Mouse (Mus musculus): ENCODE measurements around the gene Isx. TPM values are rescaled to one million over a fixed set of nuclear protein-coding genes. Genes with fewer than 3 reads are reported as not detected.

Isx gene
- not detected in 2 replicates for polyA plus RNA-seq (2011; ENCODE audit: insufficient read depth, insufficient read length, low replicate concordance, missing spikeins)

DNA sequence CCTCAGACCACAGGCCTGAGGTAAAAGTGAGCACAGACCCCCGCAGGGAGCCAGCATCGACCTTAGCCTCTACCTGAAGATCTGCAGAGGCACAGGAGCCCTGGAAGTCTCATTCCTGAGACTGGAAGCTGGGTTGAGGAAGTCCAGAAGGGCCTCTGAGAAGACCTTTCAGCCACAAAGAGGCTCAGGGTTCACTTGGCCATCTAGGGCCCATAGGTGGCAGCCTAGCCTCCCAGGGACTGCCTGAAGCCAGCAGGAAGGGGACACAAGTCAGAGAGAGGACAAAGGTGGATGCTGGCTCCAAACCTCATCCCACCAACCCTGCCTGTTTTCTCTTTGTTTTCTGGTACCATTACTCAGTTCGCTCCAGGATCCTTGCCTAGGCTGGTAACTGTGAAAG, at the start of gene Isx:
Gene Isx (plus strand): TSS at position 234 of the 400 bp plus-strand sequence.
- WGBS, result 74% methylated on average over 3 of the region's 3 CpGs
- H3K4me3 ChIP-seq (replicated peaks; ENCODE audit: control insufficient read depth, low read depth, low read length), result no peak within 1 kb of the TSS
- TF ChIP-seq CTCF (IDR thresholded peaks at IDR 0.05; ENCODE audit: control insufficient read depth, insufficient read depth, low read length) (no peak), POLR2A (IDR thresholded peaks at IDR 0.05; ENCODE audit: borderline replicate concordance, control insufficient read depth, low read depth, low read length) (no peak)
- no peak within 1 kb of the TSS for H3K27ac ChIP-seq (ENCODE audit: control insufficient read depth, insufficient read depth, low read depth, low read length, poor library complexity)
- H3K4me1 ChIP-seq (ENCODE audit: control insufficient read depth, insufficient read depth, low read length), result no peaks in the 10 kb centered on the region

GRCm38 (mm10) chr8:74827689-74828088, 45.3 kb upstream of the Isx start:
- TF ChIP-seq CTCF (IDR thresholded peaks at IDR 0.05; ENCODE audit: control insufficient read depth, insufficient read depth, low read length) (no peak), POLR2A (IDR thresholded peaks at IDR 0.05; ENCODE audit: borderline replicate concordance, control insufficient read depth, low read depth, low read length) (no peak)
- Histone ChIP-seq H3K27ac (ENCODE audit: control insufficient read depth, insufficient read depth, low read depth, low read length, poor library complexity) (no peak overlapping the region), H3K4me3 (replicated peaks; ENCODE audit: control insufficient read depth, low read depth, low read length) (no peak overlapping the region), H3K4me1 (ENCODE audit: control insufficient read depth, insufficient read depth, low read length) (no peaks in the 10 kb centered on the region)
- WGBS, result 54% methylated on average over 3 of the region's 3 CpGs

GRCm38 (mm10) chr8:74831322-74831721, 41.7 kb upstream of the Isx start:
- TF ChIP-seq CTCF (IDR thresholded peaks at IDR 0.05; ENCODE audit: control insufficient read depth, insufficient read depth, low read length) (no peak), POLR2A (IDR thresholded peaks at IDR 0.05; ENCODE audit: borderline replicate concordance, control insufficient read depth, low read depth, low read length) (no peak)
- 79% methylated on average over 5 of the region's 5 CpGs for WGBS
- no peak overlapping the region for H3K4me3 ChIP-seq (replicated peaks; ENCODE audit: control insufficient read depth, low read depth, low read length)
- no peak overlapping the region for H3K27ac ChIP-seq (ENCODE audit: control insufficient read depth, insufficient read depth, low read depth, low read length, poor library complexity)
- no peaks in the 10 kb centered on the region for H3K4me1 ChIP-seq (ENCODE audit: control insufficient read depth, insufficient read depth, low read length)

- Histone ChIP-seq H3K4me1 (ENCODE audit: control insufficient read depth, insufficient read depth, low read length) (no peaks in the 10 kb centered on the region), H3K27ac (ENCODE audit: control insufficient read depth, insufficient read depth, low read depth, low read length, poor library complexity) (no peak overlapping the region), H3K4me3 (replicated peaks; ENCODE audit: control insufficient read depth, low read depth, low read length) (no peak overlapping the region)
- WGBS, result 53% methylated on average over 1 of the region's 1 CpGs
- TF ChIP-seq CTCF (IDR thresholded peaks at IDR 0.05; ENCODE audit: control insufficient read depth, insufficient read depth, low read length) (no peak), POLR2A (IDR thresholded peaks at IDR 0.05; ENCODE audit: borderline replicate concordance, control insufficient read depth, low read depth, low read length) (no peak)
Observed at GRCm38 (mm10) chr8:74834246-74834645, 38.7 kb upstream of the Isx start.

GRCm38 (mm10) chr8:74847376-74848048, 25.5 kb upstream of the Isx start:
- no peak overlapping the region for H3K4me3 ChIP-seq (replicated peaks; ENCODE audit: control insufficient read depth, low read depth, low read length)
- no peaks in the 10 kb centered on the region for H3K4me1 ChIP-seq (ENCODE audit: control insufficient read depth, insufficient read depth, low read length)
- WGBS, result 18% methylated on average over 12 of the region's 12 CpGs
- TF ChIP-seq POLR2A (IDR thresholded peaks at IDR 0.05; ENCODE audit: borderline replicate concordance, control insufficient read depth, low read depth, low read length) (no peak), CTCF (IDR thresholded peaks at IDR 0.05; ENCODE audit: control insufficient read depth, insufficient read depth, low read length) (no peak)
- no peak overlapping the region for H3K27ac ChIP-seq (ENCODE audit: control insufficient read depth, insufficient read depth, low read depth, low read length, poor library complexity)

DNA sequence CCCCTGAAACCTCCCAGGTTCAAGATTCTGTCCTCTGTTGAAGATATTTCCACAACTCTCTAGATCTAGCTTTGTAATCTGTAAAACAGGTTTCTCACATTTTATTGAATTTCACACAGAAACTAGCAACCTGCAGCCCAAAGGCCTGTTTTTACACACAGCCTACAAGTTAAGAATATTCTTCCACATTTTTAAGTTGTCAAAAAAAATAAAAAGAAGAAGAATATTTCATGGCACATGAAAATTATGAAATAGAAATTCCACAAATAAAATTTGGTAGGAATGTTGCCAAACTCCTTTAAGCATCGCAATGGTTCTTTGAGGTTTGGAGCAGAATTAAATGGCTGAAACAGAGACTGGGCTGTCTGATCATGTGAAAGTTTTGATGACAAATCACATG, 24.3 kb upstream of the Isx start:
- H3K27ac ChIP-seq (ENCODE audit: control insufficient read depth, insufficient read depth, low read depth, low read length, poor library complexity), result no peak overlapping the region
- TF ChIP-seq CTCF (IDR thresholded peaks at IDR 0.05; ENCODE audit: control insufficient read depth, insufficient read depth, low read length) (no peak), POLR2A (IDR thresholded peaks at IDR 0.05; ENCODE audit: borderline replicate concordance, control insufficient read depth, low read depth, low read length) (no peak)
- no peak overlapping the region for H3K4me3 ChIP-seq (replicated peaks; ENCODE audit: control insufficient read depth, low read depth, low read length)
- H3K4me1 ChIP-seq (ENCODE audit: control insufficient read depth, insufficient read depth, low read length), result no peaks in the 10 kb centered on the region
- WGBS, result 88% methylated on average over 1 of the region's 1 CpGs

DNA sequence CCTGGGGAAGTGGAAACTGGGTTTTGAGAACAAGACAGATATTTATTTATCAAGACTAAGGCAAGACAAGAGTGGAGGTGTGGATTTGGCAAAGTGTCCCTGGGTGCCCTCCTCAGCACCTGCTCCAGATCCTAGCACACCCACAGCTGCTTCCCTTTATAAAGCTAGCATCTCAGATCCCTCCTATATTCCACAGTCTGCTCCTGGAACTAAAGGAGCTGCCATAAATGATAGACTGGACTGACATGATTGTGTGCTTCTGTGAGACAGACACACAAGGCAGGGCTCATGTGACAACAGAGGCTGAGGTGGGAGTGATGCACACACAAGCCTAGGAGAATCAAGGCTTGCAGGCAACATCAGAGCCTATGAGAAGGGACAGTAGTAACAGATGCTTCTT, 22.0 kb upstream of the Isx start:
- Histone ChIP-seq H3K4me3 (replicated peaks; ENCODE audit: control insufficient read depth, low read depth, low read length) (no peak overlapping the region), H3K4me1 (ENCODE audit: control insufficient read depth, insufficient read depth, low read length) (no peaks in the 10 kb centered on the region), H3K27ac (ENCODE audit: control insufficient read depth, insufficient read depth, low read depth, low read length, poor library complexity) (no peak overlapping the region)
- TF ChIP-seq POLR2A (IDR thresholded peaks at IDR 0.05; ENCODE audit: borderline replicate concordance, control insufficient read depth, low read depth, low read length) (no peak), CTCF (IDR thresholded peaks at IDR 0.05; ENCODE audit: control insufficient read depth, insufficient read depth, low read length) (no peak)

GRCm38 (mm10) chr8:74851837-74852236, 21.1 kb upstream of the Isx start:
- 19% methylated on average over 3 of the region's 3 CpGs for WGBS
- no peak for TF ChIP-seq POLR2A (IDR thresholded peaks at IDR 0.05; ENCODE audit: borderline replicate concordance, control insufficient read depth, low read depth, low read length)
- no peak for TF ChIP-seq CTCF (IDR thresholded peaks at IDR 0.05; ENCODE audit: control insufficient read depth, insufficient read depth, low read length)
- no peak overlapping the region for H3K27ac ChIP-seq (ENCODE audit: control insufficient read depth, insufficient read depth, low read depth, low read length, poor library complexity)
- no peaks in the 10 kb centered on the region for H3K4me1 ChIP-seq (ENCODE audit: control insufficient read depth, insufficient read depth, low read length)
- H3K4me3 ChIP-seq (replicated peaks; ENCODE audit: control insufficient read depth, low read depth, low read length), result no peak overlapping the region

GRCm38 (mm10) chr8:74853488-74853887, 19.5 kb upstream of the Isx start:
- 29% methylated on average over 5 of the region's 5 CpGs for WGBS
- TF ChIP-seq CTCF (IDR thresholded peaks at IDR 0.05; ENCODE audit: control insufficient read depth, insufficient read depth, low read length), result no peak
- TF ChIP-seq POLR2A (IDR thresholded peaks at IDR 0.05; ENCODE audit: borderline replicate concordance, control insufficient read depth, low read depth, low read length), result no peak
- Histone ChIP-seq H3K27ac (ENCODE audit: control insufficient read depth, insufficient read depth, low read depth, low read length, poor library complexity) (no peak overlapping the region), H3K4me1 (ENCODE audit: control insufficient read depth, insufficient read depth, low read length) (no peaks in the 10 kb centered on the region), H3K4me3 (replicated peaks; ENCODE audit: control insufficient read depth, low read depth, low read length) (no peak overlapping the region)

All from bone marrow, adult 2 months (tissue).